Mouse (Mus musculus) forebrain, embryonic 14.5 days (tissue): ENCODE measurements around the gene Ruvbl1. TPM values are rescaled to one million over a fixed set of nuclear protein-coding genes. Genes with fewer than 3 reads are reported as not detected.

Experiments
- polyA plus RNA-seq: library from polyadenylated mRNA; unstranded; fragments of >200 nt; fragmentation: Nextera tagmentation; extraction: Ambion mirVana; gene quantifications from 2 replicates; pipeline ENCODE4 v1.2.1, GENCODE M21; 2014

The Ruvbl1 gene
- polyA plus RNA-seq, 1 experiment from 2014 or later: 145 TPM

Other genes starting within 250 kb of the Ruvbl1 start
- gene Dnajb8, start 243.1 kb upstream of the Ruvbl1 start, polyA plus RNA-seq: not detected in 2 replicates
- gene Eefsec, start 18.9 kb upstream of the Ruvbl1 start, polyA plus RNA-seq: 30.5 and 33.1 TPM in 2 replicates
- 131 and 146 TPM in 2 replicates for gene Sec61a1, start 53.5 kb downstream of the Ruvbl1 start, polyA plus RNA-seq
- gene Kbtbd12, start 172.5 kb downstream of the Ruvbl1 start, polyA plus RNA-seq: 0.20 TPM in 1 of 2 replicates, not detected in the other